ENCODE assay signal across 25 mouse cellular contexts in genomic region chr6:147587675-147588074, GRCm38 (mm10).
DNase-seq lines count a peak whose midpoint lies in the region; ATAC-seq lines count a peak whose summit lies in the region.
"Had no signal": no experiment of that assay in that cellular context is flagged by ENCODE, and none has a peak within 500 bp of the region (broad histone marks: within the 10 kb centered on the region; RNA-seq: fewer than 3 reads in every experiment).

No protein-coding gene starts in this region.

- no peaks in the 10 kb centered on the region for H3K27me3 ChIP-seq in kidney, embryonic 16.5 days (ENCODE audit: insufficient read depth, low read length)
- H3K27me3 ChIP-seq in midbrain, embryonic 11.5 days (ENCODE audit: control insufficient read depth, insufficient read depth, low read length) = no peaks in the 10 kb centered on the region
- H3K27me3 ChIP-seq in midbrain, embryonic 10.5 days (ENCODE audit: low read depth, poor library complexity, severe bottlenecking) = no peaks in the 10 kb centered on the region
- no peaks in the 10 kb centered on the region for H3K27me3 ChIP-seq in neural tube, embryonic 14.5 days (ENCODE audit: control insufficient read depth, insufficient read depth, low read length)
- H3K27me3 ChIP-seq: forebrain, embryonic 13.5 days; heart, embryonic 12.5 days; neural tube, embryonic 12.5 days; stomach, embryonic 15.5 days had no signal

- ATAC-seq in kidney, embryonic 16.5 days (ENCODE audit: low FRiP score, low TSS enrichment) = 0 out of 2 replicates have a peak, but pooled peaks have one; percentile 49
- ATAC-seq in midbrain, embryonic 11.5 days (ENCODE audit: low FRiP score) = 0 out of 2 replicates have a peak, but pooled peaks have one; percentile 59
- peak; percentile 69; the same call in 1 of the 2 replicates for ATAC-seq in neural tube, embryonic 14.5 days (ENCODE audit: low read depth)
- ATAC-seq: activated CD4-positive, CD25-positive, alpha-beta regulatory T cell, adult 4 months; forebrain, embryonic 13.5 days had no signal

- no peaks in the 10 kb centered on the region for H3K9me3 ChIP-seq in kidney, embryonic 16.5 days (ENCODE audit: low read length)
- no peaks in the 10 kb centered on the region for H3K9me3 ChIP-seq in midbrain, embryonic 11.5 days (ENCODE audit: control insufficient read depth, low read length)
- H3K9me3 ChIP-seq in midbrain, embryonic 10.5 days (replicated peaks) = no peaks in the 10 kb centered on the region
- H3K9me3 ChIP-seq in neural tube, embryonic 14.5 days (ENCODE audit: control insufficient read depth, low read length) = no peaks in the 10 kb centered on the region
- H3K9me3 ChIP-seq: forebrain, embryonic 13.5 days; heart, embryonic 12.5 days; neural tube, embryonic 12.5 days; stomach, embryonic 15.5 days had no signal

- no peaks in the 10 kb centered on the region for H3K36me3 ChIP-seq in kidney, embryonic 16.5 days (ENCODE audit: insufficient read depth, low read length)
- no peaks in the 10 kb centered on the region for H3K36me3 ChIP-seq in midbrain, embryonic 11.5 days (ENCODE audit: control insufficient read depth, insufficient read depth, low read length)
- H3K36me3 ChIP-seq in midbrain, embryonic 10.5 days = no peaks in the 10 kb centered on the region; the same call in 1 of the 2 replicates
- 0 out of 2 replicates have a peak, but pooled peaks cover 3% of the 10 kb centered on the region for H3K36me3 ChIP-seq in neural tube, embryonic 14.5 days (ENCODE audit: control insufficient read depth, insufficient read depth, low read length)
- H3K36me3 ChIP-seq: neural tube, embryonic 12.5 days; stomach, embryonic 15.5 days had no signal

- no peak overlapping the region for H3K27ac ChIP-seq in kidney, embryonic 16.5 days (ENCODE audit: low read length)
- no peak overlapping the region for H3K27ac ChIP-seq in midbrain, embryonic 11.5 days (ENCODE audit: low read depth, low read length)
- no peak overlapping the region for H3K27ac ChIP-seq in midbrain, embryonic 10.5 days (replicated peaks)
- H3K27ac ChIP-seq in neural tube, embryonic 14.5 days (ENCODE audit: low read depth, low read length) = no peak overlapping the region
- H3K27ac ChIP-seq: forebrain, embryonic 13.5 days; hindbrain, embryonic 14.5 days; neural tube, embryonic 12.5 days; stomach, embryonic 15.5 days had no signal

- no peaks in the 10 kb centered on the region for H3K4me1 ChIP-seq in kidney, embryonic 16.5 days (ENCODE audit: insufficient read depth, low read length)
- H3K4me1 ChIP-seq in midbrain, embryonic 11.5 days (ENCODE audit: control insufficient read depth, insufficient read depth, low read length) = no peaks in the 10 kb centered on the region
- H3K4me1 ChIP-seq in midbrain, embryonic 10.5 days = no peaks in the 10 kb centered on the region
- H3K4me1 ChIP-seq in neural tube, embryonic 14.5 days (ENCODE audit: control insufficient read depth, insufficient read depth, low read length) = no peaks in the 10 kb centered on the region
- H3K4me1 ChIP-seq: forebrain, embryonic 13.5 days; stomach, embryonic 15.5 days had no signal

- WGBS in kidney, embryonic 16.5 days = 34% methylated on average over 3 of the region's 3 CpGs
- WGBS in midbrain, embryonic 11.5 days = 68% methylated on average over 3 of the region's 3 CpGs
- 60% methylated on average over 3 of the region's 3 CpGs for WGBS in midbrain, embryonic 10.5 days
- 43% methylated on average over 3 of the region's 3 CpGs for WGBS in neural tube, embryonic 14.5 days

- H3K4me3 ChIP-seq in kidney, embryonic 16.5 days (ENCODE audit: low read length) = no peak overlapping the region
- no peak overlapping the region for H3K4me3 ChIP-seq in midbrain, embryonic 11.5 days (ENCODE audit: low read depth, low read length)
- no peak overlapping the region for H3K4me3 ChIP-seq in midbrain, embryonic 10.5 days
- no peak overlapping the region for H3K4me3 ChIP-seq in neural tube, embryonic 14.5 days (ENCODE audit: low read depth, low read length)
- H3K4me3 ChIP-seq: forebrain, embryonic 13.5 days; heart, embryonic 12.5 days; neural tube, embryonic 12.5 days; stomach, embryonic 15.5 days had no signal

- no peak overlapping the region for H3K9ac ChIP-seq in kidney, embryonic 16.5 days (replicated peaks; ENCODE audit: low read length)
- H3K9ac ChIP-seq in midbrain, embryonic 11.5 days (ENCODE audit: low read length) = no peak overlapping the region
- no peak overlapping the region for H3K9ac ChIP-seq in neural tube, embryonic 14.5 days (replicated peaks; ENCODE audit: low read depth, low read length)
- H3K9ac ChIP-seq: forebrain, embryonic 13.5 days; heart, embryonic 12.5 days; hindbrain, embryonic 14.5 days; neural tube, embryonic 12.5 days; stomach, embryonic 15.5 days had no signal

- no peak overlapping the region for H3K4me2 ChIP-seq in kidney, embryonic 16.5 days (replicated peaks; ENCODE audit: low read depth, low read length)
- H3K4me2 ChIP-seq in midbrain, embryonic 11.5 days = no peak overlapping the region
- no peak overlapping the region for H3K4me2 ChIP-seq in neural tube, embryonic 14.5 days (ENCODE audit: low read depth, low read length)
- H3K4me2 ChIP-seq: forebrain, embryonic 13.5 days; heart, embryonic 12.5 days; hindbrain, embryonic 14.5 days; neural tube, embryonic 12.5 days; stomach, embryonic 15.5 days had no signal

- DNase-seq in kidney, adult 9 months = no peak
- DNase-seq in midbrain, embryonic 11.5 days (ENCODE audit: low spot score, missing footprints) = no peak
- DNase-seq in midbrain, embryonic 10.5 days (ENCODE audit: low spot score) = no peak
- DNase-seq in forelimb bud, embryonic 11.5 days (ENCODE audit: low read depth, low spot score) = peak; percentile 24
- DNase-seq in MN1 (ENCODE audit: low spot score) = no peak
- DNase-seq: adrenal gland, adult 8-10 months; cerebellum, adult 11-12 months; cerebellum, postnatal 10 days; gastrocnemius, postnatal 10 days; heart, adult 18-20 months; heart, postnatal 10 days; layer of hippocampus, adult 9-11 months; liver; lung, postnatal 4 days; right cerebral cortex, adult 18-20 months; right cerebral cortex, postnatal 4 days; thymus, postnatal 25 days had no signal
